Mouse (Mus musculus) large intestine, adult 2 months (tissue): ENCODE data around the gene Arid3c. TPM values are rescaled to one million over a fixed set of nuclear protein-coding genes. Genes with fewer than 3 reads are reported as not detected.

Source experiments
- DNase-seq: peaks from one replicate; pipeline ENCODE4 v3.0.0-alpha.2; 2012; ENCODE audit warnings: low read depth, low spot score
- WGBS: fragments of 180-500 bp; shearing (Covaris S2); methylation state at CpG from one replicate; pipeline ENCODE4 v1.1.7; 2018; 5-methylcytosine and 5-hydroxymethylcytosine counted together
- polyA plus RNA-seq: library from polyadenylated mRNA; depleted of rRNA; stranded (reverse); fragments of >200 nt; gene quantifications from 2 replicates; pipeline ENCODE4 v1.2.3, GENCODE M21; 2012; rRNA removed

Gene Arid3c
- polyA plus RNA-seq, 1 experiment = 0.04 TPM

GRCm38 (mm10) chr4:41682789-41683188 is 48.2 kb downstream of the Arid3c start:
- 29% methylated on average over 6 of the region's 6 CpGs for WGBS
- no peak for DNase-seq

GRCm38 (mm10) chr4:41681947-41682346 is 49.0 kb downstream of the Arid3c start:
- DNase-seq = no peak
- WGBS = 82% methylated on average over 10 of the region's 10 CpGs

GRCm38 (mm10) chr4:41681176-41681575 is 49.8 kb downstream of the Arid3c start:
- WGBS = 52% methylated on average over 4 of the region's 4 CpGs
- no peak for DNase-seq

GRCm38 (mm10) chr4:41679291-41679690 is 51.7 kb downstream of the Arid3c start:
- no peak for DNase-seq
- WGBS = 88% methylated on average over 1 of the region's 2 CpGs

- DNase-seq = no peak
- 60% methylated on average over 6 of the region's 6 CpGs for WGBS
Observed at GRCm38 (mm10) chr4:41678863-41679262, 52.1 kb downstream of the Arid3c start.

GRCm38 (mm10) chr4:41677006-41677629 is 53.8 kb downstream of the Arid3c start:
- WGBS = 49% methylated on average over 13 of the region's 13 CpGs
- DNase-seq = no peak

GRCm38 (mm10) chr4:41676248-41677005 is 54.5 kb downstream of the Arid3c start:
- DNase-seq = no peak
- WGBS = 59% methylated on average over 17 of the region's 17 CpGs

Other genes with a start within 250 kb of the Arid3c start
- gene AI464131, start 228.1 kb downstream of the Arid3c start, polyA plus RNA-seq = 7.1 and 13.3 TPM in 2 replicates
- gene 1110017D15Rik, start 213.8 kb downstream of the Arid3c start, polyA plus RNA-seq = 0.12 and 0.34 TPM in 2 replicates
- gene Fam219a, start 161.6 kb downstream of the Arid3c start, polyA plus RNA-seq = 6.9 and 8.6 TPM in 2 replicates
- gene Dnaic1, start 161.4 kb downstream of the Arid3c start, polyA plus RNA-seq = 2.3 and 2.5 TPM in 2 replicates
- gene Enho, start 90.8 kb downstream of the Arid3c start, polyA plus RNA-seq = 4.0 and 5.4 TPM in 2 replicates
- 1.4 TPM in 2 replicates for gene Cntfr, start 34.1 kb downstream of the Arid3c start, polyA plus RNA-seq
- gene Il11ra1, start 31.2 kb downstream of the Arid3c start, polyA plus RNA-seq = 27.6 and 27.9 TPM in 2 replicates
- gene Rpp25l, start 17.6 kb downstream of the Arid3c start, polyA plus RNA-seq = 37.7 and 41.3 TPM in 2 replicates
- 59.3 and 65.9 TPM in 2 replicates for gene Dctn3, start 8.0 kb downstream of the Arid3c start, polyA plus RNA-seq
- gene Galt, start 24.1 kb upstream of the Arid3c start, polyA plus RNA-seq = 71.2 and 87.4 TPM in 2 replicates
- gene Sigmar1, start 25.0 kb upstream of the Arid3c start, polyA plus RNA-seq = 76.2 and 80.9 TPM in 2 replicates
- 13.1 and 13.6 TPM in 2 replicates for gene Ccl27a, start 43.1 kb upstream of the Arid3c start, polyA plus RNA-seq
- 2.0 TPM in 1 of 2 replicates, not detected in the other for gene Gm21541, start 172.5 kb upstream of the Arid3c start, polyA plus RNA-seq
- gene Gm20878, start 210.4 kb upstream of the Arid3c start, polyA plus RNA-seq = 0.22 and 0.26 TPM in 2 replicates
- not detected in 2 replicates for gene Fam205a4, start 234.9 kb upstream of the Arid3c start, polyA plus RNA-seq